ENCODE assay signal across 21 mouse cellular contexts in the genomic region with DNA sequence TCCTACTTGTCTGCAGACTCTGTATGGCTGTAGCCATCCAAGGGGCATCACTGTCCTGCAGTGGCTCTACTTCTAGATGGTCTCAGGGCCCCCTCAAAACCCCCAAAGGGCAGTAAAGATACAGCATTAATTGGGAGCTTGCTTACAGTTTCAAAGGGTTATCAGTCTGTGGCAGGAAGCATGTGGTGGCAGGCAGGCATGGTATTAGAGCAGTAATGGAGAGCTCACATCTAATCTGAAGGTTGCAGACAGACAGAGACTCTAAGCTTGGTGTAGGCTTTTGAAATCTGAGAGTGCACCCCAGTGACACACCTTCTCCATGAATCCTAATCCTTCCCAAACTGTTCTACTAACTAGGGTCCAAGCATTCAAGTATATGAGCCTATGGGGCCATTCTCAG.
A peak's percentile ranks its signal among the peaks of the same experiment; 100 is the strongest.
DNase-seq lines count a peak whose midpoint lies in the region; ATAC-seq and TF ChIP-seq lines count a peak whose summit lies in the region.
"Had no signal": no experiment of that assay in that cellular context is flagged by ENCODE, and none has a peak within 500 bp of the region (broad histone marks: within the 10 kb centered on the region; RNA-seq: fewer than 3 reads in every experiment).

No protein-coding gene starts in this region.

- H3K27me3 ChIP-seq in midbrain, embryonic 11.5 days (ENCODE audit: control insufficient read depth, insufficient read depth, low read length): no peaks in the 10 kb centered on the region
- no peaks in the 10 kb centered on the region for H3K27me3 ChIP-seq in midbrain, embryonic 10.5 days (ENCODE audit: low read depth, poor library complexity, severe bottlenecking)
- H3K27me3 ChIP-seq in liver, embryonic 12.5 days (replicated peaks): no peaks in the 10 kb centered on the region
- no peaks in the 10 kb centered on the region for H3K27me3 ChIP-seq in liver, postnatal 0 days (ENCODE audit: insufficient read depth, low read length)
- H3K27me3 ChIP-seq in heart, embryonic 10.5 days (ENCODE audit: insufficient read depth, poor library complexity, severe bottlenecking): no peaks in the 10 kb centered on the region
- H3K27me3 ChIP-seq: CH12.LX; forebrain, embryonic 13.5 days; heart, embryonic 13.5 days; hindbrain, embryonic 15.5 days had no signal

- H3K9ac ChIP-seq in midbrain, embryonic 11.5 days (ENCODE audit: low read length): no peak overlapping the region
- no peak overlapping the region for H3K9ac ChIP-seq in liver, embryonic 12.5 days
- no peak overlapping the region for H3K9ac ChIP-seq in liver, postnatal 0 days (replicated peaks)
- H3K9ac ChIP-seq: forebrain, embryonic 13.5 days; forebrain, postnatal 0 days; heart, embryonic 13.5 days; hindbrain, embryonic 15.5 days had no signal

- no peaks in the 10 kb centered on the region for H3K36me3 ChIP-seq in midbrain, embryonic 11.5 days (ENCODE audit: control insufficient read depth, insufficient read depth, low read length)
- no peaks in the 10 kb centered on the region for H3K36me3 ChIP-seq in midbrain, embryonic 10.5 days
- H3K36me3 ChIP-seq in liver, embryonic 12.5 days: no peaks in the 10 kb centered on the region
- H3K36me3 ChIP-seq in liver, postnatal 0 days (replicated peaks; ENCODE audit: insufficient read depth, low read length): no peaks in the 10 kb centered on the region
- H3K36me3 ChIP-seq in heart, embryonic 10.5 days: no peaks in the 10 kb centered on the region
- H3K36me3 ChIP-seq: embryonic facial prominence, embryonic 10.5 days; heart, embryonic 13.5 days; hindbrain, embryonic 15.5 days had no signal

- no peak overlapping the region for H3K27ac ChIP-seq in midbrain, embryonic 11.5 days (ENCODE audit: low read depth, low read length)
- H3K27ac ChIP-seq in midbrain, embryonic 10.5 days (replicated peaks): no peak overlapping the region
- H3K27ac ChIP-seq in liver, embryonic 12.5 days: no peak overlapping the region
- no peak overlapping the region for H3K27ac ChIP-seq in liver, postnatal 0 days (ENCODE audit: low read depth)
- no peak overlapping the region for H3K27ac ChIP-seq in heart, embryonic 10.5 days
- H3K27ac ChIP-seq: embryonic facial prominence, embryonic 10.5 days; forebrain, embryonic 13.5 days; heart, embryonic 13.5 days; hindbrain, embryonic 15.5 days had no signal

- no peaks in the 10 kb centered on the region for H3K4me1 ChIP-seq in midbrain, embryonic 11.5 days (ENCODE audit: control insufficient read depth, insufficient read depth, low read length)
- no peaks in the 10 kb centered on the region for H3K4me1 ChIP-seq in midbrain, embryonic 10.5 days
- peaks cover 6% of the 10 kb centered on the region for H3K4me1 ChIP-seq in liver, embryonic 12.5 days
- no peaks in the 10 kb centered on the region for H3K4me1 ChIP-seq in liver, postnatal 0 days (ENCODE audit: insufficient read depth)
- H3K4me1 ChIP-seq in heart, embryonic 10.5 days: peaks cover 11% of the 10 kb centered on the region; the same call in 1 of the 2 replicates
- H3K4me1 ChIP-seq: embryonic facial prominence, embryonic 10.5 days; forebrain, embryonic 13.5 days; hindbrain, embryonic 15.5 days had no signal

- no peak for ATAC-seq in midbrain, embryonic 11.5 days (ENCODE audit: low FRiP score)
- ATAC-seq in liver, embryonic 12.5 days: peak; percentile 61
- ATAC-seq in liver, postnatal 0 days: peak; percentile 50
- ATAC-seq: forebrain, embryonic 13.5 days; forebrain, postnatal 0 days had no signal

- peak; percentile 69 for DNase-seq in midbrain, embryonic 11.5 days (ENCODE audit: low spot score, missing footprints)
- no peak for DNase-seq in midbrain, embryonic 10.5 days (ENCODE audit: low spot score)
- no peak for DNase-seq in liver, postnatal 0 days
- no peak for DNase-seq in heart, embryonic 10.5 days (ENCODE audit: low spot score)
- no peak for DNase-seq in cerebellum, postnatal 25 days
- DNase-seq in lung, postnatal 25 days (ENCODE audit: low spot score): no peak
- DNase-seq: adrenal gland, adult 8-10 months; adrenal gland, postnatal 36 days; cerebellum, adult 11 months; cerebellum, adult 8-10 months; cerebellum, postnatal 14 days; forebrain, postnatal 0 days; gastrocnemius, adult 2 months; gastrocnemius, postnatal 25 days; heart, postnatal 36 days had no signal

- no peak for TF ChIP-seq CTCF in liver, postnatal 0 days (IDR thresholded peaks at IDR 0.05; ENCODE audit: low read depth)

- H3K9me3 ChIP-seq in midbrain, embryonic 11.5 days (ENCODE audit: control insufficient read depth, low read length): no peaks in the 10 kb centered on the region
- H3K9me3 ChIP-seq in midbrain, embryonic 10.5 days (replicated peaks): no peaks in the 10 kb centered on the region
- H3K9me3 ChIP-seq in liver, embryonic 12.5 days (replicated peaks): no peaks in the 10 kb centered on the region
- no peaks in the 10 kb centered on the region for H3K9me3 ChIP-seq in liver, postnatal 0 days (ENCODE audit: low read length)
- no peaks in the 10 kb centered on the region for H3K9me3 ChIP-seq in heart, embryonic 10.5 days
- H3K9me3 ChIP-seq: embryonic facial prominence, embryonic 10.5 days; forebrain, embryonic 13.5 days; heart, embryonic 13.5 days; hindbrain, embryonic 15.5 days had no signal

- 0 out of 2 replicates have a peak, but pooled peaks have one; percentile 36 for TF ChIP-seq EP300 in liver, postnatal 0 days (IDR thresholded peaks at IDR 0.05; ENCODE audit: low read depth)

- no peak overlapping the region for H3K4me3 ChIP-seq in midbrain, embryonic 11.5 days (ENCODE audit: low read depth, low read length)
- H3K4me3 ChIP-seq in midbrain, embryonic 10.5 days: no peak overlapping the region
- no peak overlapping the region for H3K4me3 ChIP-seq in liver, embryonic 12.5 days
- H3K4me3 ChIP-seq in liver, postnatal 0 days (ENCODE audit: low read depth, low read length): no peak overlapping the region
- no peak overlapping the region for H3K4me3 ChIP-seq in heart, embryonic 10.5 days
- H3K4me3 ChIP-seq: embryonic facial prominence, embryonic 10.5 days; forebrain, embryonic 13.5 days; gastrocnemius, adult 2 months; heart, embryonic 13.5 days; hindbrain, embryonic 15.5 days had no signal

- no peak overlapping the region for H3K4me2 ChIP-seq in midbrain, embryonic 11.5 days
- H3K4me2 ChIP-seq in liver, embryonic 12.5 days: no peak overlapping the region
- no peak overlapping the region for H3K4me2 ChIP-seq in liver, postnatal 0 days (ENCODE audit: low read depth, low read length)
- H3K4me2 ChIP-seq: forebrain, embryonic 13.5 days; heart, embryonic 13.5 days; hindbrain, embryonic 15.5 days had no signal
